Mouse (Mus musculus): ENCODE measurements around the gene Cfdp1.

The Cfdp1 gene

DNA sequence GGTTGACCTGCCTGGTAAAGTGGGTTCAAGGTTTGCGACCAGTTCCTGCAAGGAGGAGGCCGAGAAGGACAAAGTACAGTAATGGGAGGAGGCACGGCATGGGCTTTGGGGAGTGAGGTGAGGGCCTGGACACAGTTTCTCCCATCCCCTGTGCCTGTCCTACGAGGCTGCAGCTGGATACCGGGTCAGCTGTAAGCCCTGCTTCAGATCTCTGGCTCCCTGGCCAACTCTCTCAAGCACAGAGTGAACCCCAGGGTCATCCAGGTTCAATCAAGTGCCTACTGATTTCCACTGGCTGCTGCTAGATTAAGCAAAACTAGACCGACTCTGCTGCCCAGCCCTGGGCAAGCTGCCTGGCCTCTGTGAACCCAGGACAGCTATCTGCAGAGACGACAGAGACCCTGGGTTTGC, 113.8 kb downstream of the Cfdp1 start:
- no peak for DNase-seq (ENCODE audit: low spot score in 2 of 2)

GRCm38 (mm10) chr8:111739604-111740003, 114.5 kb downstream of the Cfdp1 start:
- DNase-seq (ENCODE audit: low spot score in 2 of 2), result no peak

DNA sequence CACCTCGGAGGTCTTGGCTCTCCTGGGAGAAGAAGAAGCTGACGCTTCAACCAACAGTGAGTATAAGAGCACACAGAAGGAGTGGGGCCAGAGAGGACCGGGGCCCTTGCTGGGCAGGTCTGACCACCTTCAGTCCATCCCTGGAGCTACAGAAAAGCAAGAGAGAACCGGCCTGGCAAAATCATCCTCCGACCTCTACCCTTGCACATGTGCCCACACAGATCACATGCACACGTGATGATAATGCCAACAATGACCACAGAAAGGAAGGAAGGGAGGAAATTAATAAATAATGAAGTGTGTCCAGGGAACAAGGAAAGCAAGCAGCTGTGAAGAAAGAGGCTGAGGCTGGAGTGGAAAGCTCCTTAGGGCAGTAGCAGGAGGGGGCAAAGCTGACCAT, 115.2 kb downstream of the Cfdp1 start:
- no peak for DNase-seq (ENCODE audit: low spot score in 2 of 2)

DNA sequence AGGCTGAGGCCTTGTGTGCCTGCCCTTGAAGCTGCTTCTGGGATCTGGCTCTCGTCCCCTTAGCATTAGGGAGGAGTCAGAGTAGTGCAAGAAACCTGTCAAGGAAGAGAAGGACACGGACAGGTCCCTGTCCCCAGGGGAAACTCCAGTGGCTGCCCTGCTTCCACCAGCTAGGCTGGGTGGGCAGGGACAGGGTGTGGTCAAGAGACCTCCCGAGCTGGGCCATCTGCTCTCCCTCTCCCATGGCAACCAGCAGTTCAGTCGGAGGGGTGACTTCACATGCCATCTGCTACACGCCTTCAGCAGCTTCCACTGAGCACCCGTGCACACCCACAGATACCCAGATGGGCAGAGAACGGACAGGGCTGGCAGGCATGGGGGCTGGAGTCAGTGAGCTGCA, 117.8 kb downstream of the Cfdp1 start:
- DNase-seq (ENCODE audit: low spot score in 2 of 2), result no peak

GRCm38 (mm10) chr8:111735791-111736190, 118.3 kb downstream of the Cfdp1 start:
- no peak for DNase-seq (ENCODE audit: low spot score in 2 of 2)

- no peak for DNase-seq (ENCODE audit: low spot score in 2 of 2)
These were observed 118.7 kb downstream of the Cfdp1 start for GRCm38 (mm10) chr8:111735335-111735761.

- DNase-seq (ENCODE audit: low spot score in 2 of 2), result no peak
These were observed 119.7 kb downstream of the Cfdp1 start for GRCm38 (mm10) chr8:111734244-111734960.

GRCm38 (mm10) chr8:111733581-111734243, 120.4 kb downstream of the Cfdp1 start:
- peak in 1 of 2 experiments; percentile 4 for DNase-seq (ENCODE audit: low spot score in 2 of 2)

DNA sequence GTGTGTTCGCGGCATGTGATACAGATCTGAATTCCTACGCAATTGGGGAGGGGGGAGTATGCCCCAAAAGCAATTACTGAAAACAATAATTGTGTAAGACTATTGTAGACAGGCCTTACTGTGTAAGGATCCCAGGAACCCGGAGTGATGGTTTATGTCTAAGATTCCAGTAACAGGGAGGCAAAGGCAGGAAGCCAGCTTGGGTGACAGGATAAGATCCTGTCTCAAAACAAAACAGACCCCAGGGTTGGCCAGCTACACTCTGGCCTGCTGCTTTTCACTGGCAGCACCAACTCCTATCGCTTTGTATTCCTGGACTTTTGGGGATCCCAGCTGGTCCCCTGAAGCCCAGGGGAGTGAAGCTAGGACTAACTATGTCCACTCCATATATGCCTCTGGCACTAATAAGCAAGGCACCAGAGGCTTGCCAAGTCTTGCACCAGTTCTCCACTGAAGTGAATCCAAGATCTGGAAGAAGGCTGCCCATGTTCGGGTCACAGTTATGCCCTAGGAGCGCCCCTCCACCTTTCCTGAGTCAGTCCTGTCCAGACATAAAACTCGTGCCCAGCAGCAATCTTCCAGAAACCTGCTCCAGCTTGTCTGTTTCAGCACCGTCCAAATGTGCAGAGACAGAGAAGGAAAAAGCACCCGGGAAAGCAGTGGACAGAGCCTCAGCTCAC, 121.5 kb downstream of the Cfdp1 start:
- DNase-seq (ENCODE audit: low spot score in 2 of 2), result peak in 1 of 2 experiments; percentile 4

DNA sequence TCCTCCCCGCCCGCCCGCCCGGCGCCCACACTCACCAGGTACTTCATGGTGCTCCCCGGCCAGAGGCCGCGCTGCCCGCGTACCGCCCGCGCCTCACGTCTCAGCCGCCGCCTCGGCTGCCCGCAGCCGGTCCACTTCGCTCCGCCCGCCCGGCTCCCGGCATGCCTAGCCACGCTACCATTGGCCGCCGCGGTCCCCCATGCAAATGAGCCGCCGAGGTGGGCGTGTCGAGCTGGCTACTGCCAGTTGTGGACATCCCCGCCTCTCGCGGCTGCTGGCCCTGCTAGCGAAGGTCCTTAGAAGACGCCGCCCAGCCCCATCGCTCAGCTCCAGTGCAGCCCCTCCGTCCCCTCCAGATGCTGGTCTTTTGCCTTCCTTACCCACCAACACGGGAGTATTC, 122.1 kb downstream of the Cfdp1 start:
- peak; percentile 89 to 91 for DNase-seq (ENCODE audit: low spot score in 2 of 2)

DNA sequence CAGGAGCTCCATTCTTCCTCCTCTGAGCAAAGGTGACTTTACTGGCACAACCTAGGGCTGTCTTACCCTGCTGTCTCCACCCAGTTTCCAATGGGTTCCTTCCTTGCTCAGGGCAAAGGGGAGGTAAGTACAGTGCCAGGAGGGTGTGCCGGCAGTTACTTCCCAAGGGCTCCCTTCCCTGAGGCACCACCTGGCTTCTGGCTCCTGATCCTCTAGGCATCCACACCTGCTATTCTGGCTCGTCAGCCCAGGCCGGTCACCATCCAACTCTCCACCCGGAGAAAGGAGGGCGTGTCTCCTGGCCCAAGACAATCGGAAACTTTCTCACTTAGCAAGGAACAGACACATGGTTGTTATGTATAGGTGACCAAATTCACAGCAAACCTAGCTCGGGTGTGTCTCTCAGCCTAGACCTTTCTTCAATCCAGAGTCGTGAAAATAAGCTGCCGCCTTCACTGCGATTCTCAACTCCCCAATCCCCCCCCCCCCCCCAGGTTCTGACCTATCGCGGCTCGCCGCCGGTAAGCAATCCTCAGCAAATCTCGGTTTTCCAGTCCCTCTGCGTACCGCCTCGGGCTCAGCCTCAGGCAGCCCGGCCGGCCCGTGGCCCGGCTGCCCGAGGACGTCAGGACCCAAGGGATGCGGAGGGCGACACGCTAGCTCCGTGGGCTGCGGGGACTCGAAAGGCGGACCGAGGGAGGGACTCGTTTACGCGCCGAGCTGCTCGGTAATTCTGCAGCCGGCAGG, 122.7 kb downstream of the Cfdp1 start:
- DNase-seq (ENCODE audit: low spot score in 2 of 2), result peak in 1 of 2 experiments; percentile 5

DNA sequence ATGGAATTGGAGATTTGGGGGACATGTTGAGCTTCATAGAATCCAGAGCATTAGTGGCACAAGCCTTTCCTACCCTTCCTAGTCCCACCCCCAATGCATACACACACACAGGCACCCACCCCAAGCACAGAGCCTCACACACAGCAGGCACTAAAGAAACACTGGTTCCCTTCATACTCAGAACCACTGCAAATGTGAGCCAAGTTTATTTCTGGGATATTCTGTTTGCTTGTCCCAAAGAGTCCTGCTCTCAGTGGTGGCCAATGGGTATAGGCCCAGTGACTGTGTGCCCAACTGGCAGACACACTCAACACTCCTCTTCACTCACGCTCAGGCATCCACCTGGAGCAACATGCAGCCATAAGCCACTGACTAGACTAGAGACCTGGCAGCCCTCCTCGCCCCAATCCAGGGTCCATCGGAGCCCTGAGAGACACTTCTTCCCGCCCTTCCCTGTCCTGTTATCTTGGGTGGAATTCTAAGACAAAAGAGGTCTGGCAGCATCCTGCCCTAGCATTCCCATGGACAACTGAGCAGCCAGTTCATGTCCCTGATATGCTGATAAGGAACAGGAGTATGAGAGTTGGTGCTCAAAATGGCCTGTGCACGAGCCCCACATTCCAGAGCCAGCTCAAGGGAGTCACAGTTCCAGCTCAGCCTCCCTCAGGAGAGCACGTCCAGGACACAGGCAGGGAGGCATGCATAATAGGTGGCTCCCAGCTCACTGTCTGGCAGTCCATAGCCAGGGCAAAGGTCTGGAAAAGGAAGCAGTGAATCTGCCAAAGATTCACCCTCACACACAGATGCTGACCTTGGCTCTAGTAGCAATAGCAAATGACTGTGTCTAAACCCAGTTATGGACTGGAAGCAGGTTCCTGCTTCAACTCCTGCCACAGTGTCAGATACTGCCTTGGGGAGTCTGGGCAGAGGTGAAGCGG, 124.6 kb downstream of the Cfdp1 start:
- DNase-seq (ENCODE audit: low spot score in 2 of 2), result peak in 1 of 2 experiments; percentile 4

DNA sequence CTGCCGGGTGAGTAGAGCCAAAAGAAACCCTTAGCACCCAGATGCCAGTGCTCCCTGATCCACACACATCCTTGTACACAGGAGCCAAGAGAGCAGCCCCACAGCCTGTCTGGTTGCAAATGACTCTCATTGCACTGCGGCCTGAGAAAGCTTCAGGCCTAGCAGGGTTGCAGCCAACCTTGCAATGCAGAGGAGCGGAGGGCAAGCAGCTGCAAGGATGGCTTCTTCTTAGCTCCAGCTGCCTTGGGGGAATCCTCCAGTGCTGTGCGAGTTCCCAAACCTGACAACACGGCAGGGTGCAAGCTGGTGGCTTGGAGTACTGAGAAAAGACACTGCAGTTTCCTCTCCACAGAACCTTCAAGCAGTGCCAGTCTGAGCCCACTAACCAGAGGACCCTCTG, 125.6 kb downstream of the Cfdp1 start:
- no peak for DNase-seq (ENCODE audit: low spot score in 2 of 2)

DNA sequence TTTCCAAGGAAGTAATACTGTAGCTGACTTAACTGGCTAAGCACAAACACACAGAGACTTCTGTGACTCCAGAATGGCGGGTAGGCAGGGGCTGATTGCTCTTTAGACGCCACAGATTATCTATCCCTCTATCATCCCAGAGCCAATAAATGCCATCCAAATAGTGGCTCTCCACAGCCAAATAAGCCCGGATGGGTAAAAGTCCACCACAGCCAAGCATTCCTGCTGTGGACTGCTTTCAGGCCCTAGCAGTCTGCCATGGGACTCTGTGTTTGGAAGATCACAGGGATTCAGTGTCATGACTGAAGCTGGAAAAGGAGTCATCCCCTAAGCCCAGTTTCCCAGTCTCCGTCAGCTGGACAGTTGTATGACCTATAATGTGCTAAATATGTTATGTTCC, 126.5 kb downstream of the Cfdp1 start:
- no peak for DNase-seq (ENCODE audit: low spot score in 2 of 2)

DNA sequence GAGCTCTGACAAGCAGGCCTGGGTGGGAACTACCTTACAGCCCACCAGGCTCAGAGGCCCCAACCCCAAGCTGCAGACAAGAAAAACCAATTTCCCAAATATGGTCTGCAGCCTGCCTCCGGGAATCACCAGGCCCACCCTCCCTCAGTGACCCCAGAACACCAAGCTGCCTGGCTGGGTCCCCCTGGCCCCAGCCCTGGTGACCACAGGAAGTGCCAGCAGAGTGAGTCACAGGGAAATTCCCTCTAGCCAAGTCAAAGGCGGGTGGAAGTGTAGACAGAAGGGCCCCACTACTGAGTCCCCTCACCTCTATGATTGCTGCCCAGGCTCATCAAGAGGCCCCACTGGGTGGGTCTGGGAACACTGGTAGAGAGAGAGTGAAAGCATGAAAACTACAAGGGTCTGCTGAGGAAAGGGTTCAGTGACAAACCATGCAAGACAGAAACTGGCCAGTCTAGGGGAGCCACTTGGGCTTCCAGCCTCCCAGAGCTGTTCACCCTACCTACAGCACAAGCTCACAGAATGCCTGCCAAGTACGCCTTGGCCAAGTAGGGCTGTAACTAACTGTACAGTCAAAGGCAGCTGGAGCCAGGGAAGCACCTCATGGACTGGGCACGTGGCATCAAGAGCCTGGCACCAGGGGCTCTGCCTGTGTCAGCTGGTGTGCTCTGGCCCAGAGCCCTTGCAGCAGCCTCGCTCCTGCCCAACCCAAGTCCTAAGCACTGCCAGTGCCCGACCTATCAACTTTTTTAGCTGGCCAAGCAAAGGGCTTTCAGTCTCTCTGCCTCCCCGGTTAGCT, 127.8 kb downstream of the Cfdp1 start:
- no peak for DNase-seq (ENCODE audit: low spot score in 2 of 2)

DNA sequence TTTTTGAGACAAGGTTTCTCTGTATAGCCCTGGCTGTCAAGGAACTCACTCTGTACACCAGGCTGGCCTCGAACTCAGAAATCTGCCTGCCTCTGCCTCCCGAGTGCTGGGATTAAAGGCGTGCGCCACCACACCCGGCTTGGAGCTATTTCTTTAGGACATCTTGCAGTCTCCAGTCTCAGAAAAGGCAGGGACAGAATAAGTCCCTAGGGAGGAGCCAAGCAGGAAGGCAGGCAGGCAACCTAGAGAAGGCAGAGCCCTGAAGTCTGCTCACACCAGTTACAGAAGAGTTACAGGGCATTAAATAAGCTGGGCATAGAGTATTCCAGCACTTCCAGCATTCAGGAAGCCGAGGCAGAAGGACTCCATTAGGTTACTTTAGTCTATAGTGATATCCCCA, 128.8 kb downstream of the Cfdp1 start:
- no peak for DNase-seq (ENCODE audit: low spot score in 2 of 2)

DNA sequence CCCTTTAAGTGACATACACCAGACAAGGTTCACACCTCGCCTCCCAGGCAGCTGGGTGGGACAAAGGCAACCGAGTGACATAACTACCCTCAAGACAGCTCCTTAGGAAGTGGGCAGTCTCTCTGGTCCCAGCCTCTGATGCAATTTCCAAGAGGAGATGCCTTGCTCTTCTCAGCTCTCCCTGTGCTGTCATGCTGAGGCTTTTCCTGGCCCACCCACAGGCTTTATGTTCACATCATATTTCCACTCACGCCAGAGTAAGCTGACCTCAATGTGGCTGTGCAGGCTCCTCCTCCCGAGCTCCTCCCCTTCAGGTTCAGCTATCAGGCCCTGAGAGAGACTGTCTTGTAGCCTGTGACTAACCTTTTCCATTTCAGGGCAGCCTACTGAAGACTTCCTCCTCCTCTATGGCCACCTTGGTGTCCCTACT, 134.0 kb downstream of the Cfdp1 start:
- no peak for DNase-seq (ENCODE audit: low spot score in 2 of 2)

DNA sequence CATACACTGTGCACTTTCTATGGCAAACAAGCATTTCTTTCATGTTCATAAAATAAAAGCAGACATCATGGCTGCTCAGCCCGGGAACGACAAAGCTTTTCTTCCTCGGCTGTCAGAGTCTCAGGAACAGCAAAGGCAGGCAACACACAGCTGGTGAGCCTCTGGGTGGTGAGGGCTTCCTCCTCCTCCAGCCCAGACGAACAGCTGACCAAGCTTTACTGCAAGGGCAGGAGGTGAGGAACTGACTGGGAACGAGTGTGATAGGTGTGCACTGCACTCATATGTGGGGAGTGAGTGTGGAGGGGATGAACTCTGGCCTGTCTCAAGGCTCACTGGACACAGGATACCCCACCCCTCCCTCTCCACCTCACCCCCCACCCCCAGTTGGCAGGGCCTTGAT, 135.2 kb downstream of the Cfdp1 start:
- no peak for DNase-seq (ENCODE audit: low spot score in 2 of 2)

All from frontal cortex, postnatal 25 days (tissue).